Mouse (Mus musculus) Patski (cell line): ENCODE results near the gene Ctdsp1. TPM values are rescaled to one million over a fixed set of nuclear protein-coding genes. Genes with fewer than 3 reads are reported as not detected.

Experiments used
- ATAC-seq: fragments of 100-300 bp; one replicate; pipeline ENCODE4 v1.8.0; 2021
- CTCF ChIA-PET: fragments of 350-600 bp; sonication (Branson Sonifier 250); formaldehyde crosslinking; loops from one replicate; lab custom pipeline; 2022; ENCODE audit warnings: inconsistent platforms; lab: Charles Lee
- POLR2A ChIA-PET: fragments of 350-600 bp; sonication (Branson Sonifier 250); formaldehyde crosslinking; loops from one replicate; lab custom pipeline; 2022; ENCODE audit warnings: antibody characterized with exemption, inconsistent platforms; lab: Charles Lee
- DNase-seq: peaks from one replicate; pipeline ENCODE4 v3.0.0-alpha.2; 2011; ENCODE audit warnings: low read depth, low spot score
- H3K27me3 ChIP-seq: fragments of 371-371 bp; one replicate; pipeline ENCODE4 v1.5.1; 2021
- CTCF ChIP-seq: fragments of 100-300 bp; IDR thresholded peaks from one replicate; pipeline ENCODE4 v1.5.1; 2021
- in situ Hi-C: fragments of 300-500 bp; cut with MboI; formaldehyde crosslinking; loops from 3 replicates; pipeline ENCODE4 v1.11.1; 2018; ENCODE audit warnings: low pct_unique_long_range_greater_than_20kb, mixed read lengths
- polyA plus RNA-seq: library from polyadenylated mRNA; unstranded; gene quantifications from one replicate; pipeline ENCODE4 v1.2.3, GENCODE M21; 2021

Ctdsp1 gene
- polyA plus RNA-seq, 1 experiment from 2014 or later, result 81.9 TPM

GRCm38 (mm10) chr1:74361812-74362211 is 29.5 kb upstream of the Ctdsp1 start, which contains the start of gene Catip:
Gene Catip, plus strand, starts transcription at chr1:74362108.
- TF ChIP-seq CTCF, result peak; percentile 96
- ChIA-PET POLR2A (interaction anchor here (0.8 to 1.4 kb wide), 2 partner anchors 15 to 74 kb away, joined by 4 to 5 read pairs; no protein-coding TSS in a partner anchor), CTCF (interaction anchor here (0.8 to 3.9 kb wide), 10 partner anchors 14 to 165 kb away, joined by 3 to 18 read pairs (median 3); no protein-coding TSS in a partner anchor)
- H3K27me3 ChIP-seq, result no peaks in the 10 kb centered on the region
- peak; percentile 69 for ATAC-seq
- in situ Hi-C loops, result loop anchor here (5.0 kb wide), 1 partner anchor 50 kb away; no protein-coding TSS in a partner anchor
- peak; percentile 46 for DNase-seq

DNA sequence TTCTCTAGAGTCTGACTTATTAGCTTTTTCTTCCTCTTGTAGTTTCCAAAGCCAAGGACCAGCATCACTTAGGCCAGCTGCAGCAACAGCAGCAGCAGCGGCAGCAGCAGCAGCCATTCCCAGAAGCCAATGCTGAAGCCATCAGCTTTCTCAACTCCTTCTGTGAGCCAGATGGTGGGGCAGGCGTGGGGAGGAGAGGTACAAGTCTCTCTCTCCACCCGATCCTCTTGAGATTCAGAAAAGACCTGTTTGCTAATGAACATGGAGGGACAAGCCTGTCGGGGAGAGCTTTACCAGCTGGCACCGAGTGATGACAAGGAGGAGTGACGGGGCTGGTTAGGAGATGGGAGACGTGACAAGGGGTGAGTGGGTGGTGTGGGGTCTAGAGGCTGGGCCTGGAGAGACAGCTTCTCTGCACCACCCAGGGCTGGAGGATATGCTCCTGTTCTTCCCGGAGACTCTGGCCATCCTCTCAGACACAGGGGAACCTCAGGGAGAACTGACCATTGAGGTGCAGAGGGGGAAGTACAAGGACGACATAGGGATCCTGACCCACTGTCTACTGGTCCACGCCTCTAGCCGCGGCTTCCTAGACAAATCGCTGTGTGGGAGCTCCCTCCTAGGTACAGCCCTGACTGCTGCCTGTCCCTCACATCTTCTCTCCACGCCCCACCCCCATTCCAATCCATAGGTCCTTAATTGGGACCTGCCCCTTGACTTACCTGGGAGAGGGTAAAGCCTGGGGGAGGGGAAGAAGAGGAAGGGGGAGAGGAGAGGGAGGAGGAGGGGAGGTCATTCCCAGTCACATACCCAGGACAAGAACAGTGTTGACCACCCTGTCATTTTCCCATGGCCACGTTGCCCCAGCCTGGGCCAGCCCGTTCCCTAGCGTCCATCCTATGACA is 28.7 kb upstream of the Ctdsp1 start:
- no peak for TF ChIP-seq CTCF
- ATAC-seq, result no peak
- in situ Hi-C loops, result loop anchor here (5.0 kb wide), 1 partner anchor 50 kb away; no protein-coding TSS in a partner anchor
- POLR2A ChIA-PET, result interaction anchor here (0.5 to 1.4 kb wide), 4 partner anchors 15 to 118 kb away, joined by 3 to 5 read pairs (median 4); no protein-coding TSS in a partner anchor
- CTCF ChIA-PET, result interaction anchor here (0.8 to 3.9 kb wide), 10 partner anchors 14 to 166 kb away, joined by 3 to 18 read pairs (median 3); no protein-coding TSS in a partner anchor
- no peak for DNase-seq
- no peaks in the 10 kb centered on the region for H3K27me3 ChIP-seq

DNA sequence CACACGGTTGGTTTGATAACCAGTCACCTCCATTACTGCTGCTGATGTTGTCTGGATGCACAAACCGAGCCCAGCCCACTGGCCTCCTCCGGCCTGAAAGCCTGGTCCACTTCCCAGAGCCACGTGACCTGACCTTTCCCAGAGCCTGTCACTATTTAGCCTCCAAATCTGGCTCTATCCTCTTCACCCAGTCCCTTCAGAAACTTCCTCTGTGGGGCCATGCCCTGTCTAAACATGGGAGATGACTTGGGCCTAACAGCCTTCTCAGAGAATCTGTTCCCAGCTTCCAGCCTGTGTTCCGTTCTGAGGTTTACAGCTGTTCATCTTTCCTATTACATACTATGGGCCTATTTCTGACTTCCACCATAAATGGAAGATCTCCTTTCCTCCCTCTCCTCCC is 27.9 kb upstream of the Ctdsp1 start:
- POLR2A ChIA-PET, result interaction anchor here (0.9 kb wide), 1 partner anchor 78 kb away, joined by 3 read pairs; no protein-coding TSS in a partner anchor
- DNase-seq, result no peak

GRCm38 (mm10) chr1:74364270-74364669 is 27.0 kb upstream of the Ctdsp1 start:
- POLR2A ChIA-PET, result no interaction called here

More for the DNA sequence above, 27.9 kb upstream of the Ctdsp1 start:
- in situ Hi-C loops, result loop anchor here (5.0 kb wide), 1 partner anchor 51 kb away; no protein-coding TSS in a partner anchor
- H3K27me3 ChIP-seq, result no peaks in the 10 kb centered on the region
- ATAC-seq, result no peak
- TF ChIP-seq CTCF, result no peak
- CTCF ChIA-PET, result interaction anchor here (2.6 to 3.9 kb wide), 2 partner anchors 50 to 157 kb away, joined by 16 to 18 read pairs; no protein-coding TSS in a partner anchor

DNA sequence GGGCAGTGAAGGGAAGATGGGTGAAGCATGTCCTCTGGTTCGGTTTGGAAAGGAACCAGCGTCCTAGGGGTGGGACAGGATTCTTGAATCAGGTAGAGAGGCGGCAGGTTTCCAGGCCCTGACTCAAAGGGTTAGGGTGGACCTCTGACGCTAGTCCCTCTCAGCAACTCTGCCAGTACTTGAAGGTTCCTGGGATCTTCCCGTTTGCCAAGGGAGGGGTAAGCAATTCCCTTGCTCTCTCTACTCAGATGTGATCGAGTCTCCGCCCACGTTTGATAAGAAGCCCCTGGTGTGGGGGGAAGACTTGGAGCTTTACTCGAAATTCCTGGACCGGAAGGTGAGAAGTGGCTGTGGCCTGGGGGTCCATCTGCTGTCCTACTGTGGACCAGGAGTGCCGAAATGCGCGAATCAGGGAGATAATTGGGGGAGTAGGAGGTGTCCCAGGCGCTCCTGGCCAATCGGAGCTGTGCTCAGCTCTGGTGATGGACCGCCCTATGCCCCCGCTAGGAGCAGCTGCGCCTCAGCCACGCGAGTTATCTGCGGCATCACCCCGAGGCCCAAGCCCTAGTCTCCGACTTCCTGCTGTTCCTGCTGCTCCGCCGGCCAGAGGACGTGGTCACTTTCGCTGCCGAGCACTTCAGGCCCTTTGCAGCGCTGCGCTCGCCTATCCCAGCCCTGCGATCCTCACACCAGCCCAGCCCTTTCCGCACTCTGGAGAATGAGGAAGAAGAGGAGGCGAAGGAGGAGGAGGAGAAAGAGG is 23.2 kb upstream of the Ctdsp1 start:
- in situ Hi-C loops, result no loop called here
- ChIA-PET POLR2A (no interaction called here), CTCF (interaction anchor here (0.9 kb wide), 1 partner anchor 14 kb away, joined by 3 read pairs; no protein-coding TSS in a partner anchor)
- H3K27me3 ChIP-seq, result no peaks in the 10 kb centered on the region
- ATAC-seq (no peak), DNase-seq (no peak)
- TF ChIP-seq CTCF, result no peak

More at GRCm38 (mm10) chr1:74364270-74364669, 27.0 kb upstream of the Ctdsp1 start:
- CTCF ChIA-PET, result interaction anchor here (3.9 kb wide), 1 partner anchor 51 kb away, joined by 18 read pairs; no protein-coding TSS in a partner anchor
- ATAC-seq (no peak), DNase-seq (no peak)
- no peaks in the 10 kb centered on the region for H3K27me3 ChIP-seq
- in situ Hi-C loops, result loop anchor here (5.0 kb wide), 1 partner anchor 52 kb away; no protein-coding TSS in a partner anchor
- no peak for TF ChIP-seq CTCF

DNA sequence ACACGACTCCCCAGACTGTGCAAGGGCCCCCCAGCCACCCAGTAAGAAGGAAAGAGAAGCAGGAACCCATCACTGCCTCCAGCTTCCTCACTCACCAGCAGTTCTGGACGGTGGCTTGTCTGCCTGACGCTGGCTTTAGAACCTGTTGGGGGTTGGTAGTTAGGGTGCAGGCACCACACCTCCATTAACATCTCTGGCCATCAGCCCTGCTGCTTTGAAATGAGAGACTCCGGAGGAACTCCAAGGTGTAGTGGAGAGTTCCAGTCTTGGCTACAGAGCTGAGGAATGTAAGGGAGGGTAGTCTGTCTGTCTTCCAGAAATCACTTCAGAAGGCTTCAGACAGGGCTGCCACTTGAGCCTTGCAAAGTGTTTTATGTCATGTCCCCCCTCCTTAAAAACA is 21.3 kb upstream of the Ctdsp1 start:
- TF ChIP-seq CTCF, result no peak
- POLR2A ChIA-PET, result interaction anchor here (0.9 kb wide), 1 partner anchor 74 kb away, joined by 3 read pairs; no protein-coding TSS in a partner anchor
- ATAC-seq (no peak), DNase-seq (no peak)
- in situ Hi-C loops, result no loop called here
- no peaks in the 10 kb centered on the region for H3K27me3 ChIP-seq
- CTCF ChIA-PET, result interaction anchor here (1.5 kb wide), 1 partner anchor 10 kb away, joined by 3 read pairs; no protein-coding TSS in a partner anchor

GRCm38 (mm10) chr1:74373372-74373771 is 17.9 kb upstream of the Ctdsp1 start:
- ChIA-PET POLR2A (no interaction called here), CTCF (no interaction called here)
- no peak for TF ChIP-seq CTCF
- DNase-seq (no peak), ATAC-seq (no peak)
- H3K27me3 ChIP-seq, result no peaks in the 10 kb centered on the region
- in situ Hi-C loops, result no loop called here

DNA sequence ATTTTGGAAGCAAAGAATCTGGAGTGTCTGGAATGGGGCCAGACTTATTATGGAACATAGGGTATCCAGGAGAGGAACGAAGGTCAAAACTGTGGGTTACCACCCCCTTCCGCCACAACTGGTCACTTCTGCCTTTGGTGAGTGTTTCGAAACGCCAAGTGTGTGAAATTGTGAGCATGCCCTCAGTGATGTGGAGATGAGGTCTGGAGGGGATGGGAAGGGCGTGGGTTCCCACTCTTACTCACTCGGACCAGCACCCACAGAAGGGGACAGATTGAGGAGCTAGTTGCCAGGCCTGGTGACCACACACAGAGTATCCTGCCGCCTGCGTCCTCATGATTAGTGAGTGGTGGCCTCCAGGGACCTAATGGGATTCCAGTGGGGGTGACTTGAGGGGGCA is 16.3 kb upstream of the Ctdsp1 start, which contains the start of gene Slc11a1:
Slc11a1 (plus strand) TSS at position 216 of the 400 bp plus-strand sequence.
- no peak for DNase-seq
- TF ChIP-seq CTCF, result no peak
- in situ Hi-C loops, result no loop called here
- CTCF ChIA-PET, result no interaction called here
- POLR2A ChIA-PET, result no interaction called here
- ATAC-seq, result no peak
- no peaks in the 10 kb centered on the region for H3K27me3 ChIP-seq

GRCm38 (mm10) chr1:74375561-74375960 is 15.7 kb upstream of the Ctdsp1 start:
- no peak for DNase-seq
- TF ChIP-seq CTCF, result no peak
- in situ Hi-C loops, result no loop called here
- H3K27me3 ChIP-seq, result no peaks in the 10 kb centered on the region
- POLR2A ChIA-PET, result no interaction called here
- ATAC-seq, result no peak
- CTCF ChIA-PET, result interaction anchor here (0.7 to 1.2 kb wide), 2 partner anchors 9 to 13 kb away, joined by 3 to 4 read pairs; partner anchors contain the start of gene Catip

- no peak for TF ChIP-seq CTCF
- ChIA-PET POLR2A (no interaction called here), CTCF (interaction anchor here (0.7 to 1.2 kb wide), 4 partner anchors 10 to 63 kb away, joined by 3 to 4 read pairs (median 3); partner anchors contain the start of gene Catip)
- ATAC-seq (no peak), DNase-seq (no peak)
- no peaks in the 10 kb centered on the region for H3K27me3 ChIP-seq
- in situ Hi-C loops, result no loop called here
These were observed 14.9 kb upstream of the Ctdsp1 start for GRCm38 (mm10) chr1:74376396-74376795.
